Mouse (Mus musculus) testis, adult 10 weeks (tissue): ENCODE results near the gene Pisd. TPM values are rescaled to one million over a fixed set of nuclear protein-coding genes. Genes with fewer than 3 reads are reported as not detected.

ENCODE experiments used
- polyA plus RNA-seq: library from polyadenylated mRNA; stranded (reverse); fragments of 350-450 nt; fragmentation: Illumina TruSeq; extraction: RNeasy Lipid Tissue Mini Kit (QIAGEN cat#74804); gene quantifications from one replicate; pipeline ENCODE4 v1.2.3, GENCODE M21; 2014; ENCODE audit warnings: low read depth, low replicate concordance

The Pisd gene
- 5.6 TPM for polyA plus RNA-seq

DNA sequence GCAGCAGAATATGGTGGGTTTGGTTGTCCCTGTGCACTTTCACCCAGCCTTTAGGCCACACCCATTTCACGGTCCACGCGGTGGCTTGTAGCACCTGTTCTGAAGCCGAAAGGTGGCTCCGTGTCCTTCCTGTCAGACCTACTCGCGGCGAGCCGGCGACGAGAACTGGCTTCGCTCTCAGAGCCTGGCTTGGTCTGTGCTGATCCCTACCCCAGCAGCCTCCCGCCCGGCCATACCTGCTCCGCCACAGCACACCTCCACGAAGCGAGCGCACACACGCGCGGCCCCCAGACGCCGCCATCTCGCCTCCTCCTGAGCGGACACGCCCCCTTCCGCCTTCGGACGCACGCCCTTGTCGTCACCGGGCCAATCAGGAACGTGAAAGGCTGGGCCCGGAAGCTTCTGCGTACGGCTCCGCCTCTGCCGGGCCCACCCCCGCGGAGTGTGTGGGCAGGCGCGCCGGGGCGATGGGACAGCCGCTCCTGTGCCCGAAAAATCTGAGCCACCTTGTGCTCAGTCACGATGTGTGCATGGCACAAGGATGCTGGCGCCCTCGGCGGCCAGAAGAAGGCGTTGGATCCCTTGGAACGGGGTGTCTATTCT is at the start of gene Pisd:
TSS of gene Pisd (minus strand) at position 334 of the 603 bp plus-strand sequence.

GRCm38 (mm10) chr5:32827009-32827408 is 41.6 kb upstream of the Pisd start, which contains the start of gene Gm20671:
Gm20671 (minus strand) TSS chr5:32827109.

Other genes starting within 250 kb of the Pisd start
- 38.5 TPM for gene Yes1, start 174.5 kb downstream of the Pisd start, polyA plus RNA-seq
- not detected for gene Gm20671, start 41.5 kb upstream of the Pisd start, polyA plus RNA-seq
- gene Prr14l, start 68.6 kb upstream of the Pisd start, polyA plus RNA-seq: 13.7 TPM
- gene Depdc5, start 78.1 kb upstream of the Pisd start, polyA plus RNA-seq: 45.3 TPM
- gene Ywhah, start 233.2 kb upstream of the Pisd start, polyA plus RNA-seq: 104 TPM